Mouse (Mus musculus) hindbrain, postnatal 0 days (tissue): ENCODE data around the gene Sgcb. TPM values are rescaled to one million over a fixed set of nuclear protein-coding genes. Genes with fewer than 3 reads are reported as not detected.

Source experiments
- ATAC-seq: fragments of 200-750 bp; cut with Nextera tagmentation; 2 replicates; pipeline ENCODE4 v1.8.0; 2017; ENCODE audit warnings: mild to moderate bottlenecking, moderate TSS enrichment, moderate library complexity
- DNase-seq: peaks from one replicate; pipeline ENCODE4 v3.0.0-alpha.2; 2015; ENCODE audit warnings: low spot score
- H3K27ac ChIP-seq: fragments of 300-500 bp; sonication (generic); 2 replicates; pipeline ENCODE4 v1.5.1; 2014; ENCODE audit warnings: mild to moderate bottlenecking
- H3K27me3 ChIP-seq: fragments of 300-500 bp; sonication (generic); 2 replicates; pipeline ENCODE4 v1.6.1; 2014; ENCODE audit warnings: low read length, mixed read lengths; ENCODE audit not compliant: insufficient read depth
- H3K36me3 ChIP-seq: fragments of 300-500 bp; sonication (generic); 2 replicates; pipeline ENCODE4 v1.6.1; 2014; ENCODE audit warnings: low read length, mixed read lengths; ENCODE audit not compliant: insufficient read depth
- H3K4me1 ChIP-seq: fragments of 300-500 bp; sonication (generic); 2 replicates; pipeline ENCODE4 v1.6.1; 2014; ENCODE audit warnings: antibody characterized with exemption, low read length, mixed read lengths; ENCODE audit not compliant: insufficient read depth
- H3K4me2 ChIP-seq: fragments of 300-500 bp; sonication (generic); 2 replicates; pipeline ENCODE4 v1.6.1; 2014; ENCODE audit warnings: low read depth, mild to moderate bottlenecking, low read length, moderate library complexity, mixed read lengths
- H3K4me3 ChIP-seq: fragments of 300-500 bp; sonication (generic); 2 replicates; pipeline ENCODE4 v1.5.1; 2014; ENCODE audit warnings: low read length
- H3K9ac ChIP-seq: fragments of 300-500 bp; sonication (generic); replicated peaks from 2 replicates; pipeline ENCODE4 v1.6.1; 2014; ENCODE audit warnings: mild to moderate bottlenecking, low read length, moderate library complexity, mixed read lengths
- H3K9me3 ChIP-seq: fragments of 300-500 bp; sonication (generic); 2 replicates; pipeline ENCODE4 v1.6.1; 2016; ENCODE audit warnings: low read length, mixed read lengths
- CTCF ChIP-seq: IDR thresholded peaks from 2 replicates; pipeline ENCODE4 v1.5.1; 2016; ENCODE audit warnings: antibody characterized with exemption, control low read depth, low read depth
- WGBS: fragments of 180-500 bp; shearing (Covaris S2); extraction: QIAGEN DNeasy Blood & Tissue Kit; methylation state at CpG from one replicate; pipeline ENCODE4 v1.1.7; 2014; 5-methylcytosine and 5-hydroxymethylcytosine counted together
- polyA plus RNA-seq: library from polyadenylated mRNA; unstranded; fragments of >200 nt; fragmentation: Nextera tagmentation; extraction: Ambion mirVana; gene quantifications from 2 replicates; pipeline ENCODE4 v1.2.1, GENCODE M21; 2015
- total RNA-seq: library from RNA; depleted of rRNA; stranded (reverse); fragments of >200 nt; gene quantifications from 2 replicates; pipeline ENCODE4 v1.2.3, GENCODE M21; 2014; rRNA removed

Sgcb gene
- total RNA-seq (15.3 and 19.2 TPM in 2 replicates), polyA plus RNA-seq (54.5 and 58.4 TPM in 2 replicates)

GRCm38 (mm10) chr5:73647261-73647900, at the start of gene Sgcb:
Sgcb (minus strand) TSS chr5:73647790.
- Histone ChIP-seq H3K27ac (peak within 1 kb of the TSS; percentile 75), H3K27me3 (peaks cover 32% of the 10 kb centered on the region), H3K9me3 (no peaks in the 10 kb centered on the region), H3K36me3 (0 out of 2 replicates have a peak, but pooled peaks cover 3% of the 10 kb centered on the region), H3K9ac (peak within 1 kb of the TSS; percentile 94), H3K4me3 (peak within 1 kb of the TSS; percentile 95), H3K4me1 (peaks cover 15% of the 10 kb centered on the region; the same call in 1 of the 2 replicates), H3K4me2 (peak within 1 kb of the TSS; percentile 76)
- TF ChIP-seq CTCF, result no peak
- WGBS, result under 1% methylated on average over 60 of the region's 62 CpGs
- peak; percentile 86 for ATAC-seq
- DNase-seq, result peak; percentile 83

DNA sequence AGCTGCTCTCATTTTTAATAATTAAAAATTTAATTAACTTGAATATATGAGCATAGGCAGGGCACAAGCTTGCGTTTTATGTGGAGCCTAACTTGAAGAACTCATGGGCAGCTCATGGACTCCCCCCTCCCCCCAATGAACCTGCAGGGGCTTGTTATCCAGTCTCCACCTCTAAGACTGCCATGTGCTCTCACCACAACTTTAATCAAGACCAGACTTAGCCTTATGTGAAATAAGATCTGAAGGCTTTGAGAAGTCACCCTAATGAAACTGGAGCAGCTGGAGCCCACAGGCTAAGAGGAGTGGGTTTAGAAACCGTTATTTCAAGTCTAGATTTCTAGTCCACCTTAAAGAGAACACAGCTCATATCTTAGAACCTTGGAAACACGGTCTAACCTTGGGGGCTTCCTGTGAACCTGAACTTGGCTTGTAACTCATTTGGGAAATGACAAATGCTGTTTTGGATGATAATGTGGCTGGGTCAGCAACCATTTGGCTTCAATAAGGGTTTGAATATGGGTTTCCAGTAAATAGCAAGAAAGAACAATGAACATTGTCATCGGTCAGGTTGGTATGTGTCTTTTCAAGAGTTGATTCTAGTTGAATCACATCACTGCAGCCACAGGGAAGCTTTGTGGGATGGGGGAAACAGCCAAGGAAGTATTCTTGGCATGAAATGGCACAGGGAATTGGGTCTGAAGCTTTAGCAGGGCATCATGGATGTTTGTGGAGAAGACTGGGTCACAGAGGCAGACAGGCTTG, 46.8 kb upstream of the Sgcb start:
- H3K4me1 ChIP-seq, result no peaks in the 10 kb centered on the region
- H3K27ac ChIP-seq, result no peak overlapping the region
- H3K4me3 ChIP-seq, result no peak overlapping the region
- no peaks in the 10 kb centered on the region for H3K27me3 ChIP-seq
- H3K4me2 ChIP-seq, result no peak overlapping the region
- ATAC-seq (no peak), DNase-seq (no peak)
- no peak overlapping the region for H3K9ac ChIP-seq
- no peaks in the 10 kb centered on the region for H3K9me3 ChIP-seq
- WGBS, result 77% methylated on average over 4 of the region's 4 CpGs
- no peak for TF ChIP-seq CTCF
- H3K36me3 ChIP-seq, result no peaks in the 10 kb centered on the region

DNA sequence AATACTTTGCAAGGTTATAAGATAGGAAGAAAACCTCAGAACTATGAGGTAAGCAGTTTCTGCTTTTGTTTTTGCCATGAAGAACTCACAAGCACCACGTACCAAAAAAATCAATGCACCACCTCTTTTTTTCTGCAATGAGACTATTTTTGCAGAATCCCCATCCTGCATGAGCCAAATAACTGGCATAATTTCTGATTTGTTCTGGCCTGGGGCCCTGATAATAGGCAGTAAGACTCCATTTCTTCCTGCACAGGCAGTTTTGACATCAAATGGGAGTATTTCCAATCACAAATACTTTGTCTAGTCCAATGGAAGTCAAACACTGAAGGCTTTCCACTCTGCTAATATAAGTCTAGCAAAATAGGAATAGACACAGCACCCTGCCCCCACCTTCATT, 46.2 kb upstream of the Sgcb start:
- 63% methylated on average over 1 of the region's 1 CpGs for WGBS
- Histone ChIP-seq H3K36me3 (no peaks in the 10 kb centered on the region), H3K27me3 (no peaks in the 10 kb centered on the region), H3K4me2 (no peak overlapping the region), H3K4me3 (no peak overlapping the region), H3K27ac (no peak overlapping the region), H3K4me1 (no peaks in the 10 kb centered on the region), H3K9me3 (no peaks in the 10 kb centered on the region), H3K9ac (no peak overlapping the region)
- DNase-seq (no peak), ATAC-seq (no peak)
- TF ChIP-seq CTCF, result no peak

GRCm38 (mm10) chr5:73691723-73692520, 44.3 kb upstream of the Sgcb start:
- 37% methylated on average over 15 of the region's 15 CpGs for WGBS
- no peaks in the 10 kb centered on the region for H3K27me3 ChIP-seq

DNA sequence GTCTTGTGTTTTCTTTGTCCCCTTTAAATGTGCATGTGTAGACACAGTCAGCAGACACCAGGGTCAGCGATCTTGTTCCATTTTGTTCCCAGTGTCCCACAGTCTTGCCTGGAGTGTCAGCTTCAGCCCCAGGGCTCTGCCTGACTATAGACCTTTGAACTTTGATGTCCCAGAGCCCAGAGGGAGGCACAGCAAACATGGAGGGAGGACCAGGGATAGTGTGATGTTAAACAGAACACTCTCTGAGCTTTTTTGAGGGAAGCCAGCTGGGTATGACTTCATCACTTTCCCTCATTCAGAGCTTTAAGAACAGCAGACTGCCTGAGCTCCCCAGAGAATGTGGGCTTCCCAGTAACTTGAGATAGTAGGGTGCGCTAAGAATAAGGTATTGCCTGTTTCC, 42.6 kb upstream of the Sgcb start:
- Histone ChIP-seq H3K9me3 (no peaks in the 10 kb centered on the region), H3K4me3 (no peak overlapping the region)
- 49% methylated on average over 2 of the region's 2 CpGs for WGBS

More at GRCm38 (mm10) chr5:73691723-73692520, 44.3 kb upstream of the Sgcb start:
- H3K36me3 ChIP-seq, result no peaks in the 10 kb centered on the region
- H3K27ac ChIP-seq, result no peak overlapping the region
- no peak for TF ChIP-seq CTCF
- H3K4me2 ChIP-seq, result no peak overlapping the region
- no peak for DNase-seq
- no peaks in the 10 kb centered on the region for H3K9me3 ChIP-seq
- no peak overlapping the region for H3K4me3 ChIP-seq
- no peak overlapping the region for H3K9ac ChIP-seq
- no peaks in the 10 kb centered on the region for H3K4me1 ChIP-seq
- no peak for ATAC-seq

DNA sequence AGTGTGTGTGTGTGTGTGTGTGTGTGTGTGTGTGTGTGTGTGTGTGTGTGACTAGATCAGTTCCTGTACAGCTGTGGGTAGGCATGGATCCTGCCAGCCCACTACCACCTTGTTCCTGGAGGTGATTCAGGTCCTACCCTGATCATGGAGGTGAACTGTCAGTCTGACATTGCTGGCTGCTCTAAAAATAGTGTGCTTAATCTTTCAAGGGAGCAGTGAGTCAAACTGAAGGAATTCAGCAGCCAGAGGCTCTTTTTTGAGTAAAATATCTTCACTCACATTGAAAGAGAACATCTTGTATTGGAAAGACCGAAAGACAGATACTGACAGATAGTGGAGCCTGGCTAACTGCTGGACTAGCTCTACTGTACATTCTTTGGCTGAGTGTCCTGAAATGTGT, 41.0 kb upstream of the Sgcb start:
- Histone ChIP-seq H3K27ac (no peak overlapping the region), H3K9me3 (no peaks in the 10 kb centered on the region), H3K36me3 (no peaks in the 10 kb centered on the region), H3K4me3 (no peak overlapping the region), H3K27me3 (no peaks in the 10 kb centered on the region), H3K9ac (no peak overlapping the region), H3K4me1 (no peaks in the 10 kb centered on the region), H3K4me2 (no peak overlapping the region)
- ATAC-seq (no peak), DNase-seq (no peak)
- TF ChIP-seq CTCF, result no peak
- 81% methylated on average over 1 of the region's 1 CpGs for WGBS

More for the DNA sequence above, 42.6 kb upstream of the Sgcb start:
- no peak overlapping the region for H3K4me2 ChIP-seq
- no peak for TF ChIP-seq CTCF
- DNase-seq (no peak), ATAC-seq (no peak)
- H3K4me1 ChIP-seq, result no peaks in the 10 kb centered on the region
- H3K36me3 ChIP-seq, result no peaks in the 10 kb centered on the region
- no peaks in the 10 kb centered on the region for H3K27me3 ChIP-seq
- no peak overlapping the region for H3K9ac ChIP-seq
- H3K27ac ChIP-seq, result no peak overlapping the region
